Mouse (Mus musculus): ENCODE data around the gene Tmem204.

The Tmem204 gene

GRCm38 (mm10) chr17:25045281-25045680 is 38.1 kb downstream of the Tmem204 start:
- in situ Hi-C loops (cut with MboI; ENCODE audit: low pct_unique_long_range_greater_than_20kb in 1 of 2, low sequenced_read_pairs in 2 of 2, unreplicated experiment in 1 of 2): no loop called here

DNA sequence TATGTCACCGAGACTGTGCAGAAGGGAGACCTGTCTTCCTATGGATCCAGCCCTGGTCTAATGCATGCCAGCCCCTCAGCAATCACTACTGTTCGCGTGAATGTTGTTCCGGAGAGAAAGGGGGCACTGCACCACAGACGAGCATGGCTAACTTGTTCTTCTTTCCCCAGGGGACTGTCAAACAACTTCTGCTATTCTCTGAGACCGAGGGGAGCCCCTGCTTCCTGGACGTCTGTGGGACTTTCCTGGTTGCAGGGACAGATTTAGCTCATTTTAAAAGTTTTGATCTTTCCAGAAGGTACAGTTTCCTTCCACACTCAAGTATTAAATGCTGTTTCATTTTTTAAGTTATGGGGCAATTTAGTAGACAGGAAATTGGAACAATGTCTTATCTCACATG is 38.5 kb downstream of the Tmem204 start:
- in situ Hi-C loops (cut with MboI; ENCODE audit: low pct_unique_long_range_greater_than_20kb in 1 of 2, low sequenced_read_pairs in 2 of 2, unreplicated experiment in 1 of 2): no loop called here

DNA sequence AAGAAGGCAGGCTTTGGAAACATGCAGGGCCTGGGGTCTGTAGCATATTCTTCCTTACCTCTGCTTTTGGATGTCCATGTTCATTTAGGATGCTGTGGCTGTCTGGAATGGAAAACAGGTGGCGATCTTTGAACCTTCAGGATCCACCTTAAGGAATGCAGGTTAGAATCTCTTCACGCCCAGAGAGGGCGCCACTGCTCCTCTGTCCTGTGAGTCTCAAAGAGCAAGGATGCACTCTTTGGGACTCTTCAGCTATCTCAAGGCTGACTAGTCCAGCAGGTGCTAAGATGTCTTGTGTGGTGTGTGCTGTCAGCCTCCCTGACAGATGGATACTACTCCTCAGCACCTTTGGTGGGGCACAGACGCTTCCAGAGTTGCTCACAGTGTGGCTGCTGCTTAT is 47.2 kb downstream of the Tmem204 start:
- in situ Hi-C loops (cut with MboI; ENCODE audit: low pct_unique_long_range_greater_than_20kb in 1 of 2, low sequenced_read_pairs in 2 of 2, unreplicated experiment in 1 of 2): no loop called here

- in situ Hi-C loops (cut with MboI; ENCODE audit: low pct_unique_long_range_greater_than_20kb in 1 of 2, low sequenced_read_pairs in 2 of 2, unreplicated experiment in 1 of 2): no loop called here
Measured at GRCm38 (mm10) chr17:25016292-25017132, 66.9 kb downstream of the Tmem204 start.

DNA sequence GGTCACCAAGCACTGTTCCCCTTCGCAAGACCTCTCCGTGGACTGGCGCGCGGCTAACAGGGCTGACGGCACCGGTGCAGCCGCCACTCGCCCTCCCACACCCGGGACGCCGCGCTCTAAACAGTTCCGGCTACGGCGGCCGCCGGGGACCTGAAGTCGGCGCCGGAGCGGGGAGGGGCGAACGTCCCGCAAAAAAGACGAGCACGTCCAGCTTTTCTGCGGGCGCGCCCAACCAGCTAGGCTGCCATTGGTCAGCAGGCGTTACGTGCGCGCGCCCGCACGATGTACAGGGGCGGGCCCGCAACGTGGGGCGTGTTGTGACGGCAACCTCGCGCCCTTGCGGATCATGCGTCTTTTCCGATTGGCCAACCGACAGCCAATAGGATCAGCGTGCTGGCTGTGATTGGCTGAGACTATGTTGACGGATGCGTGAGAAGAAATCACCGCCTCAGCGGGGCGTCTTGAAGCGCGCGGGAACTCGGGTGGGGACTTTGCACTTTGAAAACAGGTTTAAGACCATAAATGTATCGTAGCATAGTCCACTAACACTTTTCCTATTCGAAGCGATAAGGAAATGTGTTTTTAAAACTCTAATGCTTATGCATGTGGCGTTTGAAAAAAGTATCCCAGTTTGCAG is 67.6 kb downstream of the Tmem204 start, which contains the start of the genes Cramp1l and Ift140:
Gene Cramp1l, minus strand, starts transcription at position 134 of the 637 bp plus-strand sequence.
Gene Ift140, plus strand, starts transcription at position 431 of the 637 bp plus-strand sequence.
- in situ Hi-C loops (cut with MboI; ENCODE audit: low pct_unique_long_range_greater_than_20kb in 1 of 2, low sequenced_read_pairs in 2 of 2, unreplicated experiment in 1 of 2): no loop called here

DNA sequence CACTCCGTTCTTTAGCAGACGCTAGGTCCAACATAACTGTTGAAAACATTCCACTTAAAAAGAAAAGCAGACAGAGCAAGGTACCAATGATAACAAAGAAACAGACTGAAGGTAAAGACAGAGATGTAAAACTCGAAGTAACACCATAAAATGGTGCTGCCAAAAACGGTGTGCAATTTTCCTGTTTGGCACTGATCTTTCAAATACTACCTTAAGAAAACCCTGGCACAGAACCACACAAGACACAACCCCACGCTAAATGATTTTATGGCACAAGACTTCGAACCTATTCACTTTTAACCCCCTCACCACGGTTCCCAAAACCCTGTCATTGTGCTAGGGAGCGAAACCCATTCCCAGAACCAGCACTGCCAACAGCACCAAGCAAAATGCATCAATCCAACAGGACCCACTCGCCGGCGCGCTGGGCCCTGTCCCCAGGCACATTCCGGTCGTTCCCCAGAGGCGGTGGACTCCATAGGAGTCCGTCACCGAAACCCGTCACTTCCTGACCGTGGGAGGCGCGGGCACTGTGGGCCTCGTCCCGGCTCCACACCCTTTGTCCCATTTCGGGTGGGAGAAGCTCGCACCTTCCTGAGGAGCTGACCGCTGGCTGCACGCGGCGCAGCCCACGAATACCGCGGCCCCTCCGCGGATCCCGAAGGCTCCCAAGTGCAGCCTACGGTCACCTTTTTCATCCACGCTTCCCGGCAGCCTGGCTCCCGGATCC is 68.4 kb downstream of the Tmem204 start:
- in situ Hi-C loops (cut with MboI; ENCODE audit: low pct_unique_long_range_greater_than_20kb in 1 of 2, low sequenced_read_pairs in 2 of 2, unreplicated experiment in 1 of 2): no loop called here

- in situ Hi-C loops (cut with MboI; ENCODE audit: low pct_unique_long_range_greater_than_20kb in 1 of 2, low sequenced_read_pairs in 2 of 2, unreplicated experiment in 1 of 2): no loop called here
Measured at GRCm38 (mm10) chr17:25013606-25014501, 69.5 kb downstream of the Tmem204 start.

All from mouse embryonic stem cell (cell line).